Mouse (Mus musculus) kidney, adult 2 months (tissue): ENCODE measurements at regions not wholly inside any gene's neighbourhood (a gene's known extent, or its start where the extent isn't known, plus 50 kb on each side); places are given as distances from the start of the nearest gene placed in this dataset.

Source experiments
- CTCF ChIP-seq: fragments of 200-500 bp; conservative IDR thresholded peaks from 2 replicates; pipeline ENCODE4 v1.5.1; 2011; ENCODE audit warnings: low read depth, mild to moderate bottlenecking, control low read depth, low read length, moderate library complexity, mixed read lengths; ENCODE audit not compliant: insufficient read depth, insufficient read length
- POLR2A ChIP-seq: fragments of 200-500 bp; IDR thresholded peaks from one replicate; pipeline ENCODE4 v1.6.1; 2011; ENCODE audit warnings: low read depth, low read length, control low read depth

GRCm38 (mm10) chr12:107539683-107540082 lies 51.3 kb downstream of the 3110018I06Rik start:
- TF ChIP-seq CTCF (no peak), POLR2A (no peak)
